ENCODE assay signal across 8 mouse cellular contexts in the genomic region with DNA sequence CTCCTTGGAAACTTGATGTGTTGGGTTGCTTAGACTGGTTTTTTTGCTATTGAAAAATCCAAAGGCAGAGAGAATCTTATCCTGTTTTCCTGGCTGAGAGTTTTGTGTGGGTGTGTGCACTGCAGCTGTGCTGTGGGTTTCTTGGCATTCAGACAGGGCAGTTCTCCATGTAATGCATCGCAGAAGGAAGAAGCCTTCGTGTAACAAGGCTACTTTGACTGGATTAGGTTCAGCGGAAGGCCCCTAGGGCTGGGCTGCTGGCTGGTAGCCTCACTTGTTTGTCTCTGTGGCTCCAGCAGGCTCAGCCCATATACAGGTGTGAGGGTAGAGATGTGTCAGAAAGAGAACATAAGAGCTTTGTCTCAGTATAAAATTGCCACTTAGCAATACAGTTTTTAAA.
A peak's percentile ranks its signal among the peaks of the same experiment; 100 is the strongest.
DNase-seq lines count a peak whose midpoint lies in the region; ATAC-seq and TF ChIP-seq lines count a peak whose summit lies in the region.

No protein-coding gene starts in this region.

- WGBS in midbrain, embryonic 11.5 days: 48% methylated on average over 3 of the region's 3 CpGs
- WGBS in thymus, adult 2 months: 4% methylated on average over 3 of the region's 3 CpGs

- H3K27me3 ChIP-seq in midbrain, embryonic 11.5 days (ENCODE audit: control insufficient read depth, insufficient read depth, low read length): no peaks in the 10 kb centered on the region
- no peaks in the 10 kb centered on the region for H3K27me3 ChIP-seq in thymus, adult 2 months (ENCODE audit: control insufficient read depth, insufficient read depth, low read length)

- no peaks in the 10 kb centered on the region for H3K36me3 ChIP-seq in midbrain, embryonic 11.5 days (ENCODE audit: control insufficient read depth, insufficient read depth, low read length)
- peaks cover 15% of the 10 kb centered on the region; the same call in 1 of the 2 replicates for H3K36me3 ChIP-seq in thymus, adult 2 months (ENCODE audit: control insufficient read depth, insufficient read depth, low read length)

- no peak overlapping the region for H3K4me2 ChIP-seq in midbrain, embryonic 11.5 days

- ATAC-seq in midbrain, embryonic 11.5 days (ENCODE audit: low FRiP score): peak; percentile 24; the same call in 1 of the 2 replicates

- no peak for TF ChIP-seq CTCF in thymus, adult 2 months (IDR thresholded peaks at IDR 0.05; ENCODE audit: borderline replicate concordance, control insufficient read depth, extremely low read depth, insufficient read depth, low read length, poor library complexity)

- no peak overlapping the region for H3K27ac ChIP-seq in midbrain, embryonic 11.5 days (ENCODE audit: low read depth, low read length)
- H3K27ac ChIP-seq in thymus, adult 2 months (ENCODE audit: control insufficient read depth, insufficient read depth, low read length): peak overlapping the region; percentile 98

- DNase-seq in cerebellum, postnatal 10 days: peak; percentile 54 to 67
- no peak for DNase-seq in cerebellum, postnatal 36 days
- peak; percentile 81 for DNase-seq in A20 (ENCODE audit: low read depth, low spot score)
- peak; percentile 35 to 52 for DNase-seq in frontal cortex, postnatal 10 days (ENCODE audit: low spot score in 2 of 2)
- peak; percentile 40 for DNase-seq in layer of hippocampus, adult 9-10 months (ENCODE audit: low spot score)
- peak; percentile 85 for DNase-seq in midbrain, embryonic 11.5 days (ENCODE audit: low spot score, missing footprints)
- DNase-seq in thymus, adult 2 months: peak; percentile 46
- no peak for DNase-seq in adrenal gland, adult 8-10 months

- no peak overlapping the region for H3K4me3 ChIP-seq in midbrain, embryonic 11.5 days (ENCODE audit: low read depth, low read length)
- H3K4me3 ChIP-seq in thymus, adult 2 months (ENCODE audit: control insufficient read depth, insufficient read depth, low read length): no peak overlapping the region

- no peak for TF ChIP-seq POLR2A in thymus, adult 2 months (IDR thresholded peaks at IDR 0.05; ENCODE audit: control insufficient read depth, extremely low read depth, insufficient read depth, low read length, poor library complexity)

- no peaks in the 10 kb centered on the region for H3K9me3 ChIP-seq in midbrain, embryonic 11.5 days (ENCODE audit: control insufficient read depth, low read length)

- peaks cover 7% of the 10 kb centered on the region for H3K4me1 ChIP-seq in midbrain, embryonic 11.5 days (ENCODE audit: control insufficient read depth, insufficient read depth, low read length)
- peaks cover 21% of the 10 kb centered on the region for H3K4me1 ChIP-seq in thymus, adult 2 months (replicated peaks; ENCODE audit: control insufficient read depth, insufficient read depth, low read length)

- no peak overlapping the region for H3K9ac ChIP-seq in midbrain, embryonic 11.5 days (ENCODE audit: low read length)

Comparison
In these comparisons a context has a peak if more than half of its experiments do, and no peak if none do; other contexts are left out.
1. DNase-seq: peak in cerebellum, postnatal 10 days (2 of 2), A20 (single experiment), frontal cortex, postnatal 10 days (2 of 2), layer of hippocampus, adult 9-10 months (single experiment), midbrain, embryonic 11.5 days (single experiment) and thymus, adult 2 months (single experiment); none in cerebellum, postnatal 36 days (0 of 2) and adrenal gland, adult 8-10 months (single experiment).